Mouse (Mus musculus) hindbrain, postnatal 0 days (tissue): Measurements from ENCODE around the gene Tpd52l2. TPM values are rescaled to one million over a fixed set of nuclear protein-coding genes. Genes with fewer than 3 reads are reported as not detected.
A peak's percentile ranks its signal among the peaks of the same experiment; 100 is the strongest.

Source experiments
- ATAC-seq: fragments of 200-750 bp; cut with Nextera tagmentation; 2 replicates; pipeline ENCODE4 v1.8.0; 2017; ENCODE audit warnings: mild to moderate bottlenecking, moderate TSS enrichment, moderate library complexity
- DNase-seq: peaks from one replicate; pipeline ENCODE4 v3.0.0-alpha.2; 2015; ENCODE audit warnings: low spot score
- H3K27ac ChIP-seq: fragments of 300-500 bp; sonication (generic); 2 replicates; pipeline ENCODE4 v1.5.1; 2014; ENCODE audit warnings: mild to moderate bottlenecking
- H3K27me3 ChIP-seq: fragments of 300-500 bp; sonication (generic); 2 replicates; pipeline ENCODE4 v1.6.1; 2014; ENCODE audit warnings: low read length, mixed read lengths; ENCODE audit not compliant: insufficient read depth
- H3K36me3 ChIP-seq: fragments of 300-500 bp; sonication (generic); 2 replicates; pipeline ENCODE4 v1.6.1; 2014; ENCODE audit warnings: low read length, mixed read lengths; ENCODE audit not compliant: insufficient read depth
- H3K4me1 ChIP-seq: fragments of 300-500 bp; sonication (generic); 2 replicates; pipeline ENCODE4 v1.6.1; 2014; ENCODE audit warnings: antibody characterized with exemption, low read length, mixed read lengths; ENCODE audit not compliant: insufficient read depth
- H3K4me2 ChIP-seq: fragments of 300-500 bp; sonication (generic); 2 replicates; pipeline ENCODE4 v1.6.1; 2014; ENCODE audit warnings: low read depth, mild to moderate bottlenecking, low read length, moderate library complexity, mixed read lengths
- H3K4me3 ChIP-seq: fragments of 300-500 bp; sonication (generic); 2 replicates; pipeline ENCODE4 v1.5.1; 2014; ENCODE audit warnings: low read length
- H3K9ac ChIP-seq: fragments of 300-500 bp; sonication (generic); replicated peaks from 2 replicates; pipeline ENCODE4 v1.6.1; 2014; ENCODE audit warnings: mild to moderate bottlenecking, low read length, moderate library complexity, mixed read lengths
- H3K9me3 ChIP-seq: fragments of 300-500 bp; sonication (generic); 2 replicates; pipeline ENCODE4 v1.6.1; 2016; ENCODE audit warnings: low read length, mixed read lengths
- CTCF ChIP-seq: IDR thresholded peaks from 2 replicates; pipeline ENCODE4 v1.5.1; 2016; ENCODE audit warnings: antibody characterized with exemption, control low read depth, low read depth
- WGBS: fragments of 180-500 bp; shearing (Covaris S2); extraction: QIAGEN DNeasy Blood & Tissue Kit; methylation state at CpG from one replicate; pipeline ENCODE4 v1.1.7; 2014; 5-methylcytosine and 5-hydroxymethylcytosine counted together
- polyA plus RNA-seq: library from polyadenylated mRNA; unstranded; fragments of >200 nt; fragmentation: Nextera tagmentation; extraction: Ambion mirVana; gene quantifications from 2 replicates; pipeline ENCODE4 v1.2.1, GENCODE M21; 2015
- total RNA-seq: library from RNA; depleted of rRNA; stranded (reverse); fragments of >200 nt; gene quantifications from 2 replicates; pipeline ENCODE4 v1.2.3, GENCODE M21; 2014

Gene Tpd52l2
- total and polyA plus RNA-seq, 2 experiments from 2014 or later, result 92.5 to 127 TPM

- ATAC-seq, result peak; percentile 69
- Histone ChIP-seq H3K9me3 (no peaks in the 10 kb centered on the region), H3K4me3 (peak overlapping the region; percentile 75), H3K4me2 (peak overlapping the region; percentile 83), H3K4me1 (no peaks in the 10 kb centered on the region), H3K9ac (peak overlapping the region; percentile 87), H3K36me3 (no peaks in the 10 kb centered on the region; the same call in none of the 2 replicates), H3K27me3 (no peaks in the 10 kb centered on the region), H3K27ac (peak overlapping the region; percentile 81)
- peak; percentile 78 for TF ChIP-seq CTCF
- DNase-seq, result peak; percentile 84
- 13% methylated on average over 8 of the region's 8 CpGs for WGBS
Measured at GRCm38 (mm10) chr2:181496281-181496680, 661 bp upstream of the Tpd52l2 start.

- H3K4me2 ChIP-seq, result peak overlapping the region; percentile 83
- peak overlapping the region; percentile 75 for H3K4me3 ChIP-seq
- WGBS, result under 1% methylated on average over 12 of the region's 12 CpGs
- DNase-seq (peak; percentile 31), ATAC-seq (peak; percentile 12; the same call in 1 of the 2 replicates)
- peaks cover 12% of the 10 kb centered on the region for H3K36me3 ChIP-seq
- H3K9ac ChIP-seq, result peak overlapping the region; percentile 87
- H3K4me1 ChIP-seq, result no peaks in the 10 kb centered on the region
- H3K27me3 ChIP-seq, result no peaks in the 10 kb centered on the region
- no peak for TF ChIP-seq CTCF
- H3K27ac ChIP-seq, result peak overlapping the region; percentile 88
- H3K9me3 ChIP-seq, result no peaks in the 10 kb centered on the region
Measured at GRCm38 (mm10) chr2:181497548-181497875, 570 bp downstream of the Tpd52l2 start.

GRCm38 (mm10) chr2:181498644-181499043 lies 1.7 kb downstream of the Tpd52l2 start:
- 76% methylated on average over 4 of the region's 4 CpGs for WGBS
- H3K27ac ChIP-seq, result no peak overlapping the region
- H3K9me3 ChIP-seq, result no peaks in the 10 kb centered on the region
- H3K36me3 ChIP-seq, result peaks cover 18% of the 10 kb centered on the region
- TF ChIP-seq CTCF, result no peak
- no peaks in the 10 kb centered on the region for H3K4me1 ChIP-seq
- DNase-seq (no peak), ATAC-seq (no peak)
- no peak overlapping the region for H3K4me3 ChIP-seq
- no peak overlapping the region for H3K9ac ChIP-seq
- H3K27me3 ChIP-seq, result no peaks in the 10 kb centered on the region
- no peak overlapping the region for H3K4me2 ChIP-seq

GRCm38 (mm10) chr2:181509191-181509590 lies 12.2 kb downstream of the Tpd52l2 start:
- no peak overlapping the region for H3K4me3 ChIP-seq
- WGBS, result 94% methylated on average over 2 of the region's 2 CpGs
- no peak for TF ChIP-seq CTCF
- no peak for ATAC-seq
- peaks cover 54% of the 10 kb centered on the region for H3K36me3 ChIP-seq
- H3K9me3 ChIP-seq, result no peaks in the 10 kb centered on the region
- no peak overlapping the region for H3K4me2 ChIP-seq
- H3K4me1 ChIP-seq, result no peaks in the 10 kb centered on the region
- no peak for DNase-seq
- no peak overlapping the region for H3K9ac ChIP-seq
- H3K27ac ChIP-seq, result no peak overlapping the region
- no peaks in the 10 kb centered on the region for H3K27me3 ChIP-seq

- no peak overlapping the region for H3K4me2 ChIP-seq
- no peak for ATAC-seq
- H3K4me1 ChIP-seq, result no peaks in the 10 kb centered on the region
- 95% methylated on average over 8 of the region's 8 CpGs for WGBS
- H3K4me3 ChIP-seq, result no peak overlapping the region
- no peak overlapping the region for H3K9ac ChIP-seq
- H3K9me3 ChIP-seq, result no peaks in the 10 kb centered on the region
- peaks cover 63% of the 10 kb centered on the region for H3K36me3 ChIP-seq
- DNase-seq, result no peak
- H3K27me3 ChIP-seq, result no peaks in the 10 kb centered on the region
- TF ChIP-seq CTCF, result no peak
- H3K27ac ChIP-seq, result no peak overlapping the region
Measured at GRCm38 (mm10) chr2:181511231-181511630, 14.3 kb downstream of the Tpd52l2 start.

- no peaks in the 10 kb centered on the region for H3K9me3 ChIP-seq
- ATAC-seq, result no peak
- no peaks in the 10 kb centered on the region for H3K27me3 ChIP-seq
- peak; percentile 3 for DNase-seq
- H3K4me2 ChIP-seq, result peak overlapping the region; percentile 65
- H3K4me1 ChIP-seq, result peaks cover 7% of the 10 kb centered on the region
- peaks cover 28% of the 10 kb centered on the region for H3K36me3 ChIP-seq
- peak overlapping the region; percentile 99 for H3K4me3 ChIP-seq
- peak overlapping the region; percentile 98 for H3K9ac ChIP-seq
- TF ChIP-seq CTCF, result no peak
- WGBS, result 77% methylated on average over 3 of the region's 3 CpGs
- peak overlapping the region; percentile 99 for H3K27ac ChIP-seq
Measured at GRCm38 (mm10) chr2:181519201-181519600, 22.3 kb downstream of the Tpd52l2 start.

GRCm38 (mm10) chr2:181520118-181520935 lies 23.4 kb downstream of the Tpd52l2 start, which contains the start of gene Dnajc5:
Dnajc5 (plus strand) TSS chr2:181520485.
- 1% methylated on average over 74 of the region's 74 CpGs for WGBS
- Histone ChIP-seq H3K4me2 (peak within 1 kb of the TSS; percentile 65), H3K36me3 (peaks cover 19% of the 10 kb centered on the region), H3K9ac (peak within 1 kb of the TSS; percentile 98), H3K9me3 (no peaks in the 10 kb centered on the region), H3K4me1 (peaks cover 7% of the 10 kb centered on the region), H3K27me3 (no peaks in the 10 kb centered on the region), H3K4me3 (peak within 1 kb of the TSS; percentile 99), H3K27ac (peak within 1 kb of the TSS; percentile 99)
- DNase-seq (peak; percentile 99), ATAC-seq (peak; percentile 98)
- no peak for TF ChIP-seq CTCF
